Mouse (Mus musculus) hindlimb bud, embryonic 11.5 days (tissue): ENCODE results near the gene Zfp72.

Experiments used
- DNase-seq: peaks from one replicate; pipeline ENCODE4 v3.0.0-alpha.2; 2012; ENCODE audit warnings: low read depth, low spot score; ENCODE audit errors: extremely low spot score

Zfp72 gene

GRCm38 (mm10) chr13:74390371-74390990 lies at the start of gene Zfp72:
TSS of gene Zfp72 (minus strand) at chr13:74390836.
- peak; percentile 52 for DNase-seq

GRCm38 (mm10) chr13:74439895-74440294 lies 49.3 kb upstream of the Zfp72 start:
- DNase-seq: no peak

- no peak for DNase-seq
Measured at GRCm38 (mm10) chr13:74399298-74399839, 8.7 kb upstream of the Zfp72 start, which contains the start of gene Ftl1-ps1. TSS of gene Ftl1-ps1 (plus strand) at chr13:74399694.

- DNase-seq: no peak
Measured at GRCm38 (mm10) chr13:74391156-74391555, 520 bp upstream of the Zfp72 start.

- DNase-seq: no peak
Measured at GRCm38 (mm10) chr13:74389730-74390129, 906 bp downstream of the Zfp72 start.

GRCm38 (mm10) chr13:74382289-74382688 lies 8.3 kb downstream of the Zfp72 start:
- no peak for DNase-seq

GRCm38 (mm10) chr13:74381533-74382276 lies 8.9 kb downstream of the Zfp72 start:
- DNase-seq: no peak

GRCm38 (mm10) chr13:74363859-74364235 lies 26.8 kb downstream of the Zfp72 start, which contains the start of gene Lrrc14b:
TSS of gene Lrrc14b (minus strand) at chr13:74364005.
- DNase-seq: no peak

- DNase-seq: no peak
Measured at GRCm38 (mm10) chr13:74363176-74363858, 27.3 kb downstream of the Zfp72 start.

GRCm38 (mm10) chr13:74362218-74362617 lies 28.4 kb downstream of the Zfp72 start:
- no peak for DNase-seq

- no peak for DNase-seq
Measured at GRCm38 (mm10) chr13:74356491-74356890, 34.1 kb downstream of the Zfp72 start.

GRCm38 (mm10) chr13:74350435-74350906 lies 40.2 kb downstream of the Zfp72 start:
- DNase-seq: no peak

GRCm38 (mm10) chr13:74349566-74350434 lies 40.8 kb downstream of the Zfp72 start, which contains the start of the genes Sdha and Ccdc127:
TSS of gene Sdha (minus strand) at chr13:74350280.
TSS of gene Ccdc127 (plus strand) at chr13:74350309.
- peak; percentile 89 for DNase-seq

GRCm38 (mm10) chr13:74341036-74341435 lies 49.6 kb downstream of the Zfp72 start:
- DNase-seq: peak; percentile 18

GRCm38 (mm10) chr13:74329321-74329720 lies 61.3 kb downstream of the Zfp72 start:
- DNase-seq: no peak
